In the genomic region with DNA sequence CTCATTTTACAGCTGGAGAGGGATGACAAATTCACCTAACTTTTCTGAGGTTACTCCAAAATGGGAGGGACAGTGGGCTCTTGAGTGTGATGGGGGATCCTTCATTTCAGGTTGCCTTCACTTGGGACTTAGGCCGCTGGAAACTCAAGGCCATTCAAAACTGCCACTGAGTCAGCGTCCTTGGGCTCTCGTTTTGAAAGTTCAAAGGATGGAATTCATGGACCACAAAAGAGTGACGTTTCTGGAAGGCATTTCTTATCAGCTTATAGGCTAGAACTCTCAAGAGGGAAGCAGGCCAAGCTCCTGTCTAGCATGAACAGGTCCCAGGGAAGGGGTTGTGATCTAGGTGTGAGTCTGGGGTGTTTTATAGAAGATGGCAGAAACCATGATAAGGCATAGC, we compare ENCODE assay signal across 23 mouse cellular contexts.
A peak's percentile ranks its signal among the peaks of the same experiment; 100 is the strongest.
DNase-seq lines count a peak whose midpoint lies in the region; ATAC-seq and TF ChIP-seq lines count a peak whose summit lies in the region.
"Had no signal": no experiment of that assay in that cellular context is flagged by ENCODE, and none has a peak within 500 bp of the region (broad histone marks: within the 10 kb centered on the region; RNA-seq: fewer than 3 reads in every experiment).

No protein-coding gene starts in this region.

- no peak overlapping the region for H3K9ac ChIP-seq in stomach, postnatal 0 days (ENCODE audit: low read length)
- H3K9ac ChIP-seq: embryonic facial prominence, embryonic 12.5 days; embryonic facial prominence, embryonic 15.5 days; forebrain, postnatal 0 days; heart, embryonic 12.5 days; heart, embryonic 15.5 days; hindbrain, embryonic 13.5 days; intestine, embryonic 15.5 days had no signal

- no peaks in the 10 kb centered on the region for H3K27me3 ChIP-seq in stomach, postnatal 0 days (ENCODE audit: control insufficient read depth, insufficient read depth, low read length)
- H3K27me3 ChIP-seq: embryonic facial prominence, embryonic 12.5 days; embryonic facial prominence, embryonic 15.5 days; heart, embryonic 12.5 days; heart, embryonic 15.5 days; hindbrain, embryonic 13.5 days; intestine, embryonic 15.5 days had no signal

- ATAC-seq in stomach, postnatal 0 days (ENCODE audit: low FRiP score, low TSS enrichment), result no peak
- ATAC-seq: CD4-positive, CD25-positive, alpha-beta regulatory T cell, adult 4 months; forebrain, embryonic 14.5 days; hindbrain, embryonic 16.5 days; intestine, embryonic 15.5 days had no signal

- WGBS in stomach, postnatal 0 days, result 83% methylated on average over 4 of the region's 4 CpGs

- no peaks in the 10 kb centered on the region for H3K9me3 ChIP-seq in stomach, postnatal 0 days (ENCODE audit: control insufficient read depth, low read length)
- H3K9me3 ChIP-seq: embryonic facial prominence, embryonic 12.5 days; embryonic facial prominence, embryonic 15.5 days; heart, embryonic 15.5 days; hindbrain, embryonic 10.5 days; hindbrain, embryonic 13.5 days; intestine, embryonic 15.5 days had no signal

- H3K4me3 ChIP-seq in layer of hippocampus, adult 2 months, result no peak overlapping the region
- H3K4me3 ChIP-seq in stomach, postnatal 0 days (ENCODE audit: low read depth, low read length), result no peak overlapping the region
- H3K4me3 ChIP-seq: embryonic facial prominence, embryonic 12.5 days; embryonic facial prominence, embryonic 15.5 days; heart, embryonic 12.5 days; heart, embryonic 15.5 days; hindbrain, embryonic 10.5 days; hindbrain, embryonic 13.5 days; intestine, embryonic 15.5 days had no signal

- peak overlapping the region; percentile 40; the same call in 1 of the 2 replicates for H3K27ac ChIP-seq in layer of hippocampus, adult 2 months
- H3K27ac ChIP-seq in stomach, postnatal 0 days (replicated peaks), result no peak overlapping the region
- H3K27ac ChIP-seq: embryonic facial prominence, embryonic 12.5 days; embryonic facial prominence, embryonic 15.5 days; heart, embryonic 15.5 days; hindbrain, embryonic 10.5 days; hindbrain, embryonic 13.5 days; intestine, embryonic 15.5 days had no signal

- no peaks in the 10 kb centered on the region for H3K36me3 ChIP-seq in stomach, postnatal 0 days (ENCODE audit: control insufficient read depth, insufficient read depth, low read length)
- H3K36me3 ChIP-seq: embryonic facial prominence, embryonic 12.5 days; embryonic facial prominence, embryonic 15.5 days; heart, embryonic 12.5 days; heart, embryonic 15.5 days; hindbrain, embryonic 10.5 days; hindbrain, embryonic 13.5 days; intestine, embryonic 15.5 days had no signal

- H3K4me2 ChIP-seq in stomach, postnatal 0 days (replicated peaks; ENCODE audit: low read depth), result no peak overlapping the region
- H3K4me2 ChIP-seq: embryonic facial prominence, embryonic 12.5 days; embryonic facial prominence, embryonic 15.5 days; heart, embryonic 12.5 days; heart, embryonic 15.5 days; hindbrain, embryonic 13.5 days; intestine, embryonic 15.5 days had no signal

- no peak for DNase-seq in layer of hippocampus, adult 2 months (ENCODE audit: low spot score in 2 of 2)
- no peak for DNase-seq in layer of hippocampus, postnatal 14 days (ENCODE audit: low spot score in 2 of 2)
- DNase-seq in adrenal gland, postnatal 10 days, result peak; percentile 42
- DNase-seq in adrenal gland, postnatal 36 days, result peak; percentile 59 to 72
- DNase-seq in stomach, postnatal 0 days (ENCODE audit: low spot score), result no peak
- DNase-seq in embryo, embryonic 10 days (ENCODE audit: low spot score), result no peak
- DNase-seq: cerebellum, adult 18-20 months; cerebellum, adult 9-10 months; gastrocnemius, postnatal 25 days; heart, postnatal 10 days; heart, postnatal 36 days; kidney, adult 11 months had no signal

- no peak for TF ChIP-seq CTCF in layer of hippocampus, adult 2 months (conservative IDR thresholded peaks at IDR 0.05)
- no peak for TF ChIP-seq CTCF in stomach, postnatal 0 days (IDR thresholded peaks at IDR 0.05; ENCODE audit: low read depth)

- no peak for TF ChIP-seq EP300 in stomach, postnatal 0 days (optimal IDR thresholded peaks at IDR 0.05)

- H3K4me1 ChIP-seq in stomach, postnatal 0 days (replicated peaks; ENCODE audit: control insufficient read depth, insufficient read depth), result 0 out of 2 replicates have a peak, but pooled peaks cover 3% of the 10 kb centered on the region

Comparison
In these comparisons a context has a peak if more than half of its experiments do, and no peak if none do; other contexts are left out.
1. DNase-seq: peak in adrenal gland, postnatal 10 days (single experiment) and adrenal gland, postnatal 36 days (2 of 2); none in layer of hippocampus, adult 2 months (0 of 2), layer of hippocampus, postnatal 14 days (0 of 2), stomach, postnatal 0 days (single experiment) and embryo, embryonic 10 days (single experiment).